Mouse (Mus musculus): ENCODE measurements around the gene Hcn2.
"Not testable (repeated sequence)": the region's sequence is repeated elsewhere in the genome, so short reads cannot be mapped to it uniquely, and the experiment has no call there.

Gene Hcn2

DNA sequence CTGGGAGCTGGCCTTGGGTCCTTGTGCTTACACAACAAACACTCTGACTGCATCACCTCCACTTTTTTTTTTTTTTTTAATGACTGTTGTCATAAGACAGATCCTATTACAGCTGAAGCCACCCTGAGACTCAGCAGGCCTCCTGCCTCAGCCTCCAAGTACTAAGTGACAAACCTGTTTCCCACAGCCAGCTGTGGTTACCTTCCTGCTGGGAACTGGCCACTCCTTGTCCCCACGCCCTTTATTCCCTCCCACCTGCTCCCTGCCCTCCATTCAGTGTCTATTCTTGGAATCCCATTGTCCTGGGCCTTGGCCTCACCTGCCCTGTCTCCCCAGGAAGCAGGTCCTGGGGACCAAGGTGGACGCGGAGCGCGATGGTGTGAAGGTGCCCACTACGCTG, 28.9 kb upstream of the Hcn2 start:
- DNase-seq (ENCODE audit: low read depth, low spot score), result no peak

DNA sequence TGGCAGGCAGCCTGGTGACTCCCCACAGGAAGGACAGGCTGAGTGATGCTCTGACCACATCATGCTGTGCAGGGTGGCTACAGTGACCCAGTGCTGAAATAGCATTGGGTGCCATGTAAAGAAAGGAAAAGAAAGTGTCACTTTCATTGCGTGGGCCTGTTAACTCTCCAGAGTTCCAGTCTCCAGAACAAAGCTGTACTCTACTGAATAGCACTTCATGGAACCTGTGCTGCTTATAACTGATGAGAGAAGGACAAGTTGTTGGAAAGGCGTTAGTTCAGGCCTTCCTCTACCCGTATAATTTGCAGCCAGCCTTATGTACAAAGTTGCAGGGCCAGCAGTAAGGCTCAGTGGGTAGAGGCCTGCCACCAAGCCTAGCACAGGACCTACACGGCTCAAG, 27.7 kb upstream of the Hcn2 start, which contains the start of gene Gzmm:
Gene Gzmm, plus strand, starts transcription at position 301 of the 400 bp plus-strand sequence.
- DNase-seq (ENCODE audit: low read depth, low spot score), result no peak

DNA sequence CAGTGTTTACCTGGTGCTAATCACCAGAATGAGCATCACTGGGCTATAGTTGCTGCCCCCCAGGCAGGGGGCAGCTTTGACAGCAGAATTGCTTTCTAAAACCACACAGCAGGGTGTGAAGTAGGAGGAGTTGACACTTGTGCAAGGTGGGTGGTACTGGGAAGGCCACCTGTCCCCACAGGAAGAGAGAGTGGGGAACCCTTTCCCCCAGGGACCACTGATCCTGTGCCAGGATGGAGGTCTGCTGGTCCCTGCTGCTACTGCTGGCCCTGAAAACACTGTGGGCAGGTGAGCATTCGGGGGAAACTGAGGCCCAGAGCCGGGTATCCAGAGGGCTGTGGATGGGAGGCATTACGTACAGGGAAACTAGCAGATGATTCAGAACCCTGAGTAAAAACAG, 27.3 kb upstream of the Hcn2 start:
- DNase-seq (ENCODE audit: low read depth, low spot score), result no peak

DNA sequence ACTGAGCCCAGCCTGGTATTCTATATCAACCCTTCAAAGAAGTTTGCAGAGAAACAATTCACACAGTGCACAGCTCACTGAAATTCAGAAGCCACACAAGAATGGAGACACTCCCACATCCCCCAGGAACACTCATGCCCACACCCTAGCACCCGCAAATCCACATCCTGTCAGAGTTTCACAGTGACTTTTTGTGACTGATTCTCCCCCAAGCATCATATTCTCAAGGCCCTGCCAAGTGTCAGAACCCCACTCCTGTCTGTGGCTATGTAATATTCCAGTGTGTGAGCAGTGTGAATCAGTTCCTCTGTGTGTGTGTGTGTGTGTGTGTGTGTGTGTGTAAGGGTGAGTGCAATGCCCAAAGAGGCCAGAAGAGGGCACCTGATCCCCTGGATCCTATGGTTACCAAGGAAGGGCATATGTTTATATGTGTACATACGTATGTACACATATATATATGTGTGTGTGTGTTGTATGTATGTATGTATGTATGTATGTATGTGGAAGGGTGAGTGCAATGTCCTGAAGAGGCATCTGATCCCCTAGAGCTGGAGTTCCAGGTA, 24.4 kb upstream of the Hcn2 start:
- DNase-seq (ENCODE audit: low read depth, low spot score), result no peak

DNA sequence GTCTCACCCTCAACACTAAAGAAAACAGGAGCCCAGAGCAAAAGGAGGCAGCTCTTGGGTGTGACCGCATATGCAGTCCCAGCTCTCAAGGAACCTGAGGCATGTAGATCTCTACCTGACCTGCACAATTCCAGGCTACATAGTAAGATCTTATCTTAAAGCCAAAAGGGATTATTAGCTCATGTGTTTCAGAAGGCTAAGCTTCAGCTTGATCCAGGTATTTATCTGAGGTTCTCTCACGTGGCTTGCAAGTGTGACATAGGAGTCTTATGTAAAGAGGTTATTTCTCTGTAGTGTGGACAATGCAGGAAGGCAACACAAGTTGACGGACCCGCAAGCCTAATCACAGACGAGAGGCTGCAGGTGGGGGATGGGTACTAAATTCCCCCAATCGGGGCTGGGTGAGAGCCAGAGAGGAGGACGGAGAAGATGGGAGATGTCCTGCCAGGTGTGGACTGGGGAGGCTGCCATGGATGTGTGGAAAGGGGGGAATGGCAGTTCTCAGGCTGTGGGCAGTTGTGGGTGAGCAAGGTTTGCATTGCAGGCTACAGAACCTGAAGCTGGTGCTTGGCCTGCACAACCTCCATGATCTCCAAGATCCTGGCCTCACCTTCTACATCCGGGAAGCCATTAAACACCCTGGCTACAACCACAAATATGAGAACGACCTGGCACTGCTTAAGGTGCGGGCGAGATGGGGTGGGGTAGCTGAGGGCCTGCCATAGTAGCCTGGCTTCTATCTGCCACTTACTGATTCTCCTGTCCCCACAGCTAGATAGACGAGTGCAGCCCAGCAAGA, 22.7 kb upstream of the Hcn2 start:
- no peak for DNase-seq (ENCODE audit: low read depth, low spot score)

DNA sequence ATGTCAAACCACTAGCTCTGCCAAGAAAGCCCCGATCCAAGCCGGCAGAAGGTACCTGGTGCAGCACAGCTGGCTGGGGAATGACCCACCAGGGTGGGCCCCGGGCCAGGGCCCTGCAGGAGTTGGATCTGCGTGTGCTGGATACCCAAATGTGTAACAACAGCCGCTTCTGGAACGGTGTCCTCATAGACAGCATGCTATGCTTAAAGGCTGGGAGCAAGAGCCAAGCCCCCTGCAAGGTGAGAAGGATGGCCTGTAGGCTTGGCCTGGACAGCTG, 22.1 kb upstream of the Hcn2 start:
- DNase-seq (ENCODE audit: low read depth, low spot score), result no peak

DNA sequence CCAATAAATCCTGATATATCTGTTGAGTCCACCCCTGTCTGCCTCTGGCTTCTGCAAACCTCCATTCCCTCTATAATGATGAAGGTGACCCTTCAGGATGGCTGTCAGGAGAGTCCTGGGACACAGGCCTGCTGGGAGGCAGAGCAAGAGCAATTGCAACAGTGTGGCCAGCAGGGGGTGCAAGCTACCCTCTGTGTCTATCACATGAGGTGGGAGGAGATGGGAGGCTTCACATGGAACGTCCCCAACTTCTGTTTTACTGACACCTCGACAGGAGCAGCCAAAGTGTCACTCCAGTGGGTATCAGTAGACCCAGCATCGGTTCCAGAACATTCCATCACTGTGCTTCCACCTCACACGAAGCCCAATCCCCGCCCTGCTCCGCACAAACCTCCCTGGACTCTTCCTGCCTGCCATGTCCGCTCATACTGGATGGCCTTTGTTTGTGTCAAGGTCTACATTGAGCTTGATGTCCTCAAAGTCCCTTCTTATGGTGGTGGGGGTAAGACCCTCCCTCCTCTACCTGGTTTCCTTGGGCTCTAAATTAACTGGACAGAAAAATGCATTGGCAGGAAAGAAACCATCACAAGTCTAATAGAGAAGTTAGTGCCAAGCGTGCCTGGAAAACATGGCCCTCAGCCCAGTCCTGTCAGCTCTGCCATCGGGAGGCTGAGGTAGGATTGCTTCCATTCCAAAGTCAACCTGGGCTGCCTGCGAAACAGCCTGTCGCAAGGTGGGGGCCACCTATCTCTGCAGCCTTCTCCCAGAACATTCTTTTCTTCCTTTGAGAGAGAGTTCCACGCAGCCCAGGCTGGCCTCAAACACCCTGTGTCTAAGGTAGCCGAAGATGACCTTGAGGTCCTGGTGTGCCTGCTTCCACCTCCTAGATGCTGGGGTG, 21.0 kb upstream of the Hcn2 start:
- peak; percentile 83 for DNase-seq (ENCODE audit: low read depth, low spot score)

DNA sequence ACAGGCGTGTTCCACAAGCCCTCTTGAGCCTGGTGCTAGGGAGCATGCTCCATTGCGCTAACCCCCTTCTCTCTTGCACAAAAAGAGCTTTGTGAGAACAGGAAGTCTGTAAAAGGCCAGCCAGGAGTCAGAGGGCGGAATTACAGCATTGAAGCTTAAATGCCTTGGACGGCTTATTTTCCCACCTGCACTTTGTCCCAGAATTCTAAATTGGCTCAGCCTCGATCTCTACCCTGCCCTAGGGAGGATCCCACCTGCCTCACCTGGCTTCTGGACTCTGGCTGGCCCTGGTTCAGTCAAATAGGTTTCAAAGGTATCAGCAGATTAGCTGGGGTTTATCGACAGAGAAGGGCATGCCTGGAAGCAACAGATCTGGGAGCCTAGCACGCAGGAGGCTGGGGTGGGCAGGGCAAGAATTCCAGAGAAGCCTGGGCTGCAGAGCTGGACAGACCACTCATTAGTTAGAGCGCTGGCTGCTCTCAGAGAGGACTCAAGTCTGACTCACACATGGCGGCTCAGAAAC, 20.2 kb upstream of the Hcn2 start:
- DNase-seq (ENCODE audit: low read depth, low spot score), result peak; percentile 71

DNA sequence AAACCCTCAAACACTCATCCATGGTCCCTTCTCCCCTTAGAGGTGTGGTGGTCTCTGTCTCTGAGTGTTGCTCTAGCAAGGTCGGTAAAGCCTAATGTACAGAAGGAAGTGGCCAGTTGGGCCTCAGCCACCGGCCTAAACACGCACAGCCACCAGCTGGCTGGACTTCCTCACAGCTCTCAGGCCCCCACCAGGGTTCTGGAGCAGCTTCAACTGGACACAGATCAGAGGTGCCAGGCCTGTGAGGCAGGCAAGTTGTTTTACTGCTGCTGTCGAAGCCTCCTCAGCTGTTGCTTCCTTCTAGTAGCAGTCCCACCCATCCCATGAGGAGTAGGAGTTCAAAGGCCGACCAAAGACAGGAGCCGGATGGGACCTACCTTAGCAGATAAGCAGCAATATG, 18.5 kb upstream of the Hcn2 start:
- no peak for DNase-seq (ENCODE audit: low read depth, low spot score)

DNA sequence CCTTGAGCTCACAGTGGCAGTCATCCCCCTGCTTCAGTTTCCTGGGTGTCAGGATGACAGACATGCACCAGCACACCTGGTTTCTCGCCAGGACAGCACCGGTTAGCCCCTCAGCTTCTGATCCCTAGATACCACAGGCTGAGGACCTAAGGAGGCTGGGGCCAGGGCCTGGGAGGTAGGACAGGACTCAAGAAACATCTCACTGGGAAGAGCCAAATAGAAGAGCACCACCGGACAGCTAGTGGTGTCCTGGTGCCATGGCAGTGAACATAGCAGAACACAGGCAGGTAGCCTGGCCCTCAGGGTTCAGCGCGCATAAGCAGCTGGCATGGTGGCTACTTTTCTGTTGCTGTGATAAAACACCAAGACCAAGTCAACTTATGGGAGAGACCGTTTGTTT, 18.0 kb upstream of the Hcn2 start:
- DNase-seq (ENCODE audit: low read depth, low spot score), result no peak

DNA sequence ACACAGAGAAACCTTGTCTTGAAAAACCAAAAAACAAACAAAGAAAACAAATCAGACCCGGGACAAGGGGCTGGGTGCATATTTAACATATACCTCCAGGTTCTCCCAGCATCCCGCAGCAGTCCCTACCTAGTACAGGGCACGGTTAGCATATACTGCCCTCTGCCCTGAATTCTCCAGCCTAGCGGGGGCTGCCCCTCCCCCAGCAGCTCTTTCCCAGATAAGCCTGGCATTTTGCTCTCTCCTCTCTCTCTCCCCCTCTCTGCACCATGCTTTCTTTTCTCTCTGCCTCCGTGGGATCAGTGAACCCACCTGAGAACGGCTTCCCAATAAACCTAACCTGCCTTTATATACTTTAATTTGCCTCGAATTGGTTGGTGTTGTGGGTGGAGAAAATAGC, 15.8 kb upstream of the Hcn2 start:
- no peak for DNase-seq (ENCODE audit: low read depth, low spot score)

DNA sequence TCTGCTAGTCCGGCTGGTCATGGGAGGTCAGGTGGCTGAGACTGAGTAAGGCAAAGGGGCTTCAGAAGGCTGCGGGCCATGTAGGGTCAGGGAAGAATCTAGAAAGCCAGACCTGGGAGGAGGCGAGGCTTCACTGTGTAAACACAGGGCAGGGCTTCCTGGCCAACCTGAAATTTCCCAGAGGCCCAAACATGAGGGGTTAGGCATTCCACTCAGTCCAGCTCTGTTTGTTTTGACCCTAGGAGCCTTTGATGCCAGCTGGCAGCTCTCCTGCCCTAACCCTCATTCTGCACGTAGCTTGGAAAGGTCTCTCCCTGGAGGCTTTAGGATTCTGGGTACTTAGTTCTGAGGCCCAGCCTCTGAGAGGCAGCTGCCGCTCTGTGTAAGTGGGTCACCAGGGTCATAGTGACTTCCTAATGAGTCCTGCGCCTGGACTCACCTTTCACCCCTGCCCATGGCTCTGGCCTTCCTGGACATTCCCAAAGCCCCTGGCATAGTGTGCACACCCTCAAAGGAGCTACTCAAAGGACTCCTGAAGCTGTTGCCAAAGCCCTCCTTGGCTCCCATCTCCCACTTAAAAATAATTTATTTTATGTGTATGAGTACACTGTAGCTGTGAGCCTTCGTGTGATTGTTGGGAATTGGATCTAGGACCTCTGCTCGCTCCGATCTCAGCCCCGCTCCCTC, 14.8 kb upstream of the Hcn2 start:
- DNase-seq (ENCODE audit: low read depth, low spot score), result no peak

DNA sequence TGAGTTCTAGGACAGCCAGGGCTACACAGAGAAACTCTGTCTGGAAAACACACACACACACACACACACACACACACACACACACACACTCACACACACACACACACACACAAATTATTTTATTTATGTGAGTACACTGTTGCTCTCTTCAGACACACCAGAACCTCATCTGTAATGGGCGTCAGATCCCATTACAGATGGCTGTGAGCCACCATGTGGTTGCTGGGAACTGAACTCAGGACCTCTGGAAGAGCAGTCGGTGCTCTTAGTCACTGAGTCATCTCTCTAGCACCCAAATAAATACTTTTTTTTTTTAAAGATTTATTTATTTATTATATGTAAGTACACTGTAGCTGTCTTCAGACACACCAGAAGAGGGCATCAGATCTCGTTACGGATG, 13.5 kb upstream of the Hcn2 start:
- not testable (repeated sequence) for DNase-seq (ENCODE audit: low read depth, low spot score)

DNA sequence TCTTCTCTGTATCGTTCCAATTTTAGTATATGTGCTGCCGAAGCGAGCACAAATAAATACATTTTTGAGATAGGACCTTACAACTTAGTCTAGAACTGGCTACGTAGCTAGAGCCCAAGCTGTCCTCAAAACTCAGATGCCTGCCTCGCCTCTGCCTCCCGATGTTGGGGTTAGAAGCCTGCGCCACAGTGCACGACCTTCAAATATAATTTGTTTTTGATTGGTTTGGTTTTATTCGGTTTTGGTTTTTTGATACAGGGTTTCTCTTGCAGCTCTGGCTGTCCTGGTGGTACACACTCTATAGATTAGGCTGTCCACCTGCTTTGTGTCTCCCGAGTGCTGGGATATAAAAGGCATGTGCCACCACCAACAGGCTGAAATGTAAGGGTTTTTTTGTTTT, 12.9 kb upstream of the Hcn2 start:
- DNase-seq (ENCODE audit: low read depth, low spot score), result no peak

DNA sequence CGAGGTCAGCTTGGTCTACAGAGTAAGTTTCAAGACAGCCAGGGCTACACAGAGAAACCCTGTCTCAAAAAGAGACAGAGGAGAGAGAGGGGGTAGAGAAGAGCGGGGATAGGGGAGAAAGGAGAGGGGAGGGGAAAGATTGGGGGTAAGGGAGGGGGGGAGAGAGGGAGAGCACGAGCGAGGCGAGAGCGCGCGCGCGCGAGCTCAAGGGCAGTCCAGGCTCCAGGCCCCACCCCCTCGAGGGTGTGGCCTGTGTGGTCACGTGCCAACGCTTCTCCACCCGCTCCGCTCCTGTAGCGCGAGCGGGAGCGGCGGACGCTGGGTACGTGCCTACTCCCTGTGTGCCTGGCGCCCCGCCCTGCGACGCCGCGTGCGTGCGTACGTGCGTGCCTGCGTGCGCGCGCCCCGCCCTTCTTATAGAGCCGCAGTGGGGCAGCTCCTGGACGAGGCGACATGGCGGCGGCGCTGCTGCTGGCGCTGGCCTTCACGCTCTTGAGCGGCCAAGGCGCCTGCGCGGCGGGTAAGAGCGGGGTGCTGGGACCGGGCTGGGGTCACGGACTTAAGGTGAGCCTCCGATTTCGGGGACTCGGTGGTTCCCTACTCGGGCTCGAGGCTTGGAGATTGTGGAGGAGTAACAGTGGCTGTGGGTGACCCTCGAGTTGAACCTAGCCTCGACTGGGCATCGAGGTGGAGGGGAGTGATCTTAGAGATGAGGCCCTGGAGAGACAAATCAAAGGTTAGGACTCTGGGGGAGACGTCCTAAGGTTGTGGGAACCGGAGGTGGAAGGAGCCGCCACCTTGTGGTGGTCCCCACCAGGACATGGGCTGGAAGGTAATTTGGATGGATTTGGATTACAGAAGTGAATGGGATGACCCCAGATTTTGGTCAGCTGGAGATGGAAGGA, 12.1 kb upstream of the Hcn2 start, which contains the start of gene Bsg:
Gene Bsg, plus strand, starts transcription at position 427 of the 905 bp plus-strand sequence.
- peak; percentile 96 for DNase-seq (ENCODE audit: low read depth, low spot score)

DNA sequence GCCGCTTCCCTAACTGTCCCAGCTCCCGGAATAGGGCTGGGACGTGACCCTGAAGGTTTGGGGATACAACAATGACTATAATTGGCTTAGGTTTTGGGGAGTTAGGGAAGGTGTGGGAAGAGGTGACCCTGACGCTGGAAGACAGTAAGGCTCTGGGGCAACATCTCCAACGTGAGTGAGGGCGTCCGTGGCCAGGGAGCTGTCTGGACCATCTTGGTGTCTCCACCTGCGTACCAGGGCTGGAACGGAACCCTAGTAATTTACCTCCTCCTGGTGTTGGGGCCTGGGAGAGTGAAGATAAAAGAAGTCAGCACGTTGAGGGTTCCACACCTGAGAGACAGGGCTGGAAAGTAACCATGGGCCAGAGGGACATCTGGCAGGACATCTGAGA, 11.5 kb upstream of the Hcn2 start:
- no peak for DNase-seq (ENCODE audit: low read depth, low spot score)

DNA sequence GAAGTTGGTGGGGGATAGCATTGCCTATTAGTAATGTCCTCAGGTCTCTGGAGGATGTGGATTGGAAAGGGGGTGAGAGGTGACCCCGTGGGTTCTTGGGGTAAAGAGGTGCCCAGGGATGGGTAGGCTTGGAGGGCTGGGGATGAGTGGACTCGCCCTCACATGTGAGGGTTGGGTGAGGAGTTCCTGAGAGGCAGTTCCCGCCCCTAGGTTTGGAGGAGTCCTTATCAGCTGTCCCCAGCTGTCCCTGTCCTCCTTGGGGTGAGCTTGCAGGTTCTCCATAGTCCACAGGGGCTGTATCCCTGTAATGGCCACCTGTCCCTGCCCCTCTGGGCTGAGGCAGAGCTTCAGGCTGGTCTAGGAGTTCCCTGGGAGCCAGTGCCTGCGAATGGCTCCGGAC, 10.5 kb upstream of the Hcn2 start:
- DNase-seq (ENCODE audit: low read depth, low spot score), result no peak

DNA sequence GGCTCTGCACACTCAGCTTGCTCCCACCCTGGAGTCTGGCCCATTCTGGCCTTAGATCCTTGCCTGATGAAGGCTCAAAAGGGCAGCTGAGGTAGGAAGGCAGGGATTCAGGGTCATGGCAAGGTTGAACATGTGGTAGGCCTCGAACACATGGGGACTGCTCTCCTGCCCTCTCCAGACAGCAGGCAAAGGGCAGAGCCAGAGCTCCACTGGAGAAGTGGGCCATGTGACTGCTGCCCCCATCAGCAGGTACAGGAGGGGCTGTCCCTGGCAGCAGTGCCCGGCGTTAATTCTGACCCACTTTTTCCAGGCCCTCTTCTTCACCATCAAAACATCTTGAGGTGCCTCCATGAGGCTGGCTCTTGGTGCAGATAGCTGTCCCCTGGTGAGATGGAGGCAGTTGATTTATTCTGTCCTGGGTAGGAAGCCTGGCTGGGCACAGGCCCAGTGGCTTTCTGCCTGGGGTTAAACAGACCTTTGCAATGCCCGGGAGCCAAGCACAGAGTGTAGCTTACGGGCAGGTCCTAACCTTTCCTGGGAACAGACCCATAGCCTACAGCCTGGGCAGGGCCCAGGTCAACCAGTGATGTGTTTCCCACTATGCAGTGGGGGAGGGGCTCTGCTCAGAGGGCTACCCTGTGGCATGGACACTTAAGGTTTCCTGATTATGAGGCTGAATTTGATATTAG, 9.9 kb upstream of the Hcn2 start:
- DNase-seq (ENCODE audit: low read depth, low spot score), result no peak

DNA sequence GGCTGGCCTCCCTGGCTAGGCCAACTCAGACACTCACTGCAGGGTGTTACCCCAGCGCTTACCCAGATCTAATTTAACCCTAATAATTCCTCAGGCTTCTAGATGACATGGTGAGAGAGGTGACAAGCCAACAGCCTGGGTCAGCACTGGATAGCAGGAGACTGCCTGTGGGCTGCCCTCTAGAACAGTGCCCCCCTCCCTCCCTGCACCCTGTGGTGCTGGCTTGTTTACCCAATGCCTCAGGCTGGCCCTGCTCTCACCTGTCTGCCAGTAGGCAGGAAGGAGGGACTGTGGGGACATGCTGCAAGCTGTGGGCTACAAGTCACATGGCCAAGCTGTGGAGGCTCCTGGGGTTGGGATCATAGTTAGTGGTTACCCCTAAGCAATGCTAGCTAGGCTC, 9.3 kb upstream of the Hcn2 start:
- no peak for DNase-seq (ENCODE audit: low read depth, low spot score)

DNA sequence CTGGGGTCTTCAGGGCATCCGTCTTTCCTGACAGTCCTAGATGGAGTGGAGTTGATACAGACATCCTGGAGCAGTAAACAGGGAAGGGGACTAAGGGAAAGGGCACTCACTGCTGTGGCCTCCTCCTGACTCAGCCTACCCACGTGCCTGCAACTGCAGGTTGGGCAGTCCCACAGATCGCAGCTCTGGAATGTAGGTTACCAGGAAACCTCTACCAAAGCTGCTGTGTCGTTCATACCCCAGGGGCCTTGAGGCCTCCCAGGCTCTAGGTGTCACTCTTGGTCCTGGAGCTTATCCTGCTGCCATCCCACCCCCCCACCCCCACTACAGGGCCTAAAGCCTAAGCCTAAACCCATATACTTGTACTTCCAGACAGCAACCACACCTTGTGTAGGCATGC, 8.7 kb upstream of the Hcn2 start:
- DNase-seq (ENCODE audit: low read depth, low spot score), result peak; percentile 74

All from 3T3-L1 (cell line).